Mouse (Mus musculus) frontal cortex, postnatal 10 days (tissue): ENCODE results near the gene Crebl2.

ENCODE experiments used
- DNase-seq, 2 experiments: peaks; one replicate each; pipeline ENCODE4 v3.0.0; 2022; ENCODE audit warnings: low spot score in 2 of 2, mixed read lengths in 1 of 2

The Crebl2 gene

DNA sequence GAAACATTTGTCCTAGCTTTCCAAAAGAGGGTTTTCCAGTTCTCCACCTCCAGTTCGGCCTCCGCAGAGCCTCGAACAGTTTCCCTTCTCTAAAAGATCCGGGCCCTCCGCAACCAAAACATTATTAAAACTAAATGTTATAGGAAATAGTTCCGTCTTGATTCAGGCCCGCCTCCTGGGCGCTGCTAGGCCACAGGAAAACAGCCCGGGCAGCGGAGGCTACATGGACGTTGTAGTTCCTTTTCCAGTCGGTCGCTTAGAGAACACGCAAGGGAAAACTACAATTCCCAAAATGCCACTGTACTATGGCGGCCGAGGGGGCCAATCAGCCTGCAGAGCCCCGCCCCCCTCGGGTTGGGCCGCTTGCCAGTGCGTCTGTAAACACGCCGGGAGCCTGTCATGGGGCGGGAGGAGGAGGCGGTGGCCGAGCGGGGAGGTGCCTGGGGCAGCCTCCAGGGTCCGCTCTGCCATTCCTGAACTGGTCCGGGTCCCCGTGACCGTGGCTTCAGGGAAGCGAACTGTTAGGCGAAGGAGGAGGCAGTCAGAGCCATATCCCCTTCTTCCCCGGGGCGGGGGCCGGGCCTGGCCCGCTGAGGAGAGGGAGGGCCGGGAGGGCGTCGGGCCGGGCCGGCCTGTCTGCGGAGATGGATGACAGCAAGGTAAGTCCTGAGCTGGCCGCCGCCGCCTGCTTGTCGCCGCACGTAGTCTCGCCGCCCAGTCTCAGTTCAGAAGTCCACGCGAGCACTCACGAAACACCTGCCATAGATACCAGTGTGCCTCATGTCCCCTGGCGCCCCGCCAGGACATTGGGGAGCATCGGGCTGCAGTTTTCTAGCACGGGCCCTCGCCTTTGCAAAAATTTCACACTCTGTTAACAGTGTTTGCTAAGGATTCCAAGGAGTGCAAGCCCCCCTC, at the start of gene Crebl2:
Gene Crebl2 (plus strand): TSS at position 369 of the 915 bp plus-strand sequence.
- peak; percentile 99 for DNase-seq

DNA sequence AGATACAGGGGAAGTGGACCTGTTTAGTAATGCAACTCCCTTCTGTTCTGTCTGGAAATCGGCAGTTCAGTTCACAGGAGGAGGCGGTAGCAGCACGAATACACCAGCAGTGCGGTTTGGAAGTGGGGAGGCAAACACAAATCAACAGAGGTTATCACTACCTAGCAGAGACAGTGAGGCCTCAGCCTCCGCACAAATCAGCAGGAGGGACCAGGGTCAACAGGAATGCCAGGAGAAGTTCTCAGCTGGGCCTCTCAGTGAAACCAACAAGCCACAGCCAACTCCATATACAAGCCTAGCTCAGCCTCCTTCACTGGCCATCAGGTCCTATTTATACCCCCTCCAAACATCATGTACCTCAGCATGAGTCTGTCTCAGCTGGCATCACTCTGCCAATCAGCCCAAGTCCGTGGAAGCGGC, 48.5 kb upstream of the Crebl2 start:
- DNase-seq, result no peak

DNA sequence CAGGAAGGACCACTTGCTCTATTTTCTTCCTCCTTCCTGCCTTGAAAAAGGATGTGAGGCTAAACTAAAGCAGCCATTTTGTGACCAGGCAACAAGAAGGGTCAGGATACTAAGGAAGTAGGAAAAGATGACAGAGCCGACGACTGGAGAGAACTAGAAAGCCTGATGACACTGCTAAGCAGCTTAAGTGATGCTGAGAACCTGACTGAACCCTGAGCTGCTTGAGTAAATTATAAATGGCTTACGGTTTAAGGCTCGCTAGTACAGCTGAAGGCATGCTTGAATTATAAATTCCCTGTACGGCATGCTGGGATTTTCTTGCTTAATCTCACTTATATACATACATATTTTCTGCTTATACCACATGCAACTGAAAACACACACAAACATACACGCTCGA, 47.1 kb upstream of the Crebl2 start:
- DNase-seq, result no peak

DNA sequence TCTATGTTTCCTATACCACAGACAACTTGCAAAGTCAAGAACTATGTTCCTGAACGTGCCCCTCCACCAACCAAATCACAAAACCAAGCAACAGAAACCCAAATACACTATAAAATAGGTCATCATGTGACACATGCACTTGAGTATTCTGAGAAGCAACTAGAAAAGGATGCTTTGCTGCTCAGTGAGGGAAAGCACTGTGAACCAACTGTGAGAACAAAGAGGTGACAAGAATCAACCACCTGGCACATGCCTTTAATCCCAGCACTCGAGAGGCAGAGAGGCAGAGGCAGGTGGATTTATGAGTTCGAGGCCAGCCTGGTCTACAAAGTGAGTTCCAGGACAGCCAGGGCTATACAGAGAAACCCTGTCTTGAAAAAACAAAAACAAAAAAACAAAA, 43.5 kb upstream of the Crebl2 start:
- no peak for DNase-seq

DNA sequence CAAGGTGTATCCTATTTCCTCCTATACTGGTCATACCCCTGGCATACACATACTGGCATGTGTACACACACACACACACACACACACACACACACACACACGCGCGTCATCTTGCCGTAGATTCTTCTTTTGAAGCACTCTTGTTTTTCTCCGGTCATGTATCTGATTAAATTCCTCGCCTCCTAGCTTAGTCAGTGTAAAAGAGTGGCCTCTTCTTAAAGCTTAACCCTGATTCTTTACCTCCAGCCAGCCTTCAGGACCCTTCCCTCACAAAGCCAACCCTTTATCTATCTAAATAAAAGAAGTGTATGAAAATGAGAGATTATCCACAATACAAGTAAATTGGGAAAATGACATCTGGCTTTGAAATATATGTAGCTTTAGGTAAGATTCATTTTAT, 40.9 kb upstream of the Crebl2 start:
- DNase-seq, result no peak

DNA sequence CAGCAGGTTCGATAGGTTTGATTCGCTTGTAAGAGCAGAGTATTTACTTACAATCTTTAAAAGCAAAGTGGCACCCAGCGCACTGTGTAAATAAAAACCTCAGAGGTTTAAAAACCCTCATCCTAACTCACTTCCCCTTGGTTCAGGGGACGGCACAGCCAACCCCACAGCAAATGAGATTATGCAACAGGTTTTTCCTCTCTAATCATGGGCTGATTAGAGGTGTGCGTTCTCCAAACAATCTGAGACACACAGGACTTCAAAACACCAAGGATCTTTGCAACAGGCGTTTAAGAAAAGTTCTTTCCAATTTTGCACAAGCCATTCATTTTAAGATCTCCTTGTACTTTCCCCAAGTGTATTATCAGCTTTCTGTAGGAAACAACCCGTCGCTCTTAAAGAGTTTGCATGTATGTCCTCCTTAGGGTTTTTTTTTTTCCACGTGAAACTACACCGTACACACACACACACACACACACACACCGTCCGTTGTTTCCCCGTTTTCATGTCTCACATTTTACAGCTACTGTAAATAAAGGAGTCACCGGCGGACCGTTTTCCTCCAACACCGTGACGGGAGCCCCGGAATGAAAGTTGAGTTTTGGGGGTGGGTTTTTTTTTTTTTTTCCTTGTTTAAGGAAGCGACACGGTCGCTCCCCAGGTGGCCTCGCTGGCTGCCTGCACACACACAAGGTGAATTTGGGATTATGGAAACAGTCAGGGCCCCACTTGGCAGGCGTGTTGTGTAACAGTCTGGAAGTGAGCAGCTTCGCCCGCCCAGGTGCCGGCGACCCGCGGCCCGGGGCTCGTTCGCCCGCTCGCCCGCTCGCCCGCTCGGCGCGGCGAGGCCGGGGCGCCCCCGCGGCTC, 38.5 kb upstream of the Crebl2 start:
- peak in 1 of 2 experiments; percentile 22 for DNase-seq

DNA sequence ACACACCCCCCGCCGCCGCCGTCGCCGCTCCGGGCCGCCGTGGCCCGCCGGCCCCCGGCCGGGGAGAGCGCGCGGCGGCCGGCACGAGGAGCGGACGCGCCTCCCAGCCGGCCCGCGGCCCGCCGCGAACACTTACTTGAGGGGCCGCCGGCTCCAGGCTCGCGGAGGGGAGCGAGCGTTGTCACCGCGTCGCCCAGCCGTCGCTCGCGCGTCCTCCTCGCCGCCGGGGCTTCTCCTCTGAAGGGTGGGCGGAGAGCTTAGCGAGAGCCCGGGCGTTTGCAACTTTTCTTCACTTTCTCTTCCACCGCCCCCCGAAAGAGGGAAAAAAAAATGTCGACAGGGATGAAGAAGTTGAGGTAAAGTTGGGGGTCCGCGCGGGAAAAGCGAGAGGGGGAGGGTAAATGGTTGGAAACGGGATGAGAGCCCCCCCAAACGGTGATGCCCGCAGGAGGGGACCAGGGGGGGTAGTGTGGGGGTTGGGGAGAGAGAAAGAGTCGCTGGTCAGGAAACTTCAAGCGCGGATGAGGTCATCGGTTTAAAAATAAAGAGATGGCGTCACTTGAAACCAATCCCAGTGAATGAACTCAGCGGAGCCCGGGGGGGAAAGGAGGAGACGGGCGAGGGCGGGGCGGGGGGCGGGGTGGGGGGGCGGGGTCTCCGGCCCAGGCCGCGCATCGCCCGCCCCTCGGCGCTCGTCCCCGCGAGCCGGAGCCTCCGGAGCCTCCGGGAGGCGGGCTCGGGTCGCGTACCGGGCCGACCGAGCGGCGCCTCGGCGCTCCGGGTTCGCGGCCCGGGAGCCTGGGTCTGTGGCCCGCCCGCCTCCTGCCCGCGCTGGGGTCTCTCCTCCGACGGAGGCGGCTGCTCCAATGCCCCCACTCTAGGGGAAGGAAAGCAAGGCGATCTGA, 37.6 kb upstream of the Crebl2 start, which contains the start of gene Dusp16:
Gene Dusp16 (minus strand): TSS at position 485 of the 905 bp plus-strand sequence.
- DNase-seq, result peak; percentile 72 to 78

DNA sequence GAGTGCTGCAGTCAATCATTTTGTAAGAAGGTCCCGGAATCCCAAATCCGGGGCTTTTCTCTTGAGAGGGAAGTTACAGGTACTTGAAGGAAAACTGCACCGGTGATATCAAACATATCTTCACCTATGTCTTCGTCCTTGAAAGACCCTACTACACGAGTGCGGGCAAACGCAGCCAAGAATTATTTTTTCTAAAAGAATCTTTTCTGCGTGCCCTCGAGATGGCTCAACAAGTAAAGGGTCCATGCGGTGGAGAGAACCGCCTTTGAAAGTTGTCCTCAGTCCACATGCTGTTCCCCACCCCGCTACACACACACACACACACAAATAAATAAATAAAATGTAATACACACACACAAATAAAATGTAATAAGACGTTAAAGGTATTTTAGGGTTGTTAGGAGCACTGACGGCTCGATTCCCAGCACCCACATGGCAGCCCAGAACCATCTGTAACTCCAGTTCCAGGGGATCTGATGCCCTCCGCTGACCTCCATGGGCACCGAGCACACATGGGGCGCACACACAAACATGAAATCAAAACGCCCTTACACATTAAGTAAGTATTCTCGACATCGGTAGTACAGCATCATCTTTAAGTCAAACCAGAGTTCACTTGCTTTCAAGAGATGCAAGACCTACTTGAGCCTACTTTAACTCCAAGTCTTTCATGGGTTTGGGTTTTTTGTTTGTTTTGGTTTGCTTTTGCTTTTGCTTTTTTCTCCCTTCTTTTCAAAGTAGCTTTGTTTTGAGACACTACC, 36.7 kb upstream of the Crebl2 start:
- peak; percentile 8 to 10 for DNase-seq

DNA sequence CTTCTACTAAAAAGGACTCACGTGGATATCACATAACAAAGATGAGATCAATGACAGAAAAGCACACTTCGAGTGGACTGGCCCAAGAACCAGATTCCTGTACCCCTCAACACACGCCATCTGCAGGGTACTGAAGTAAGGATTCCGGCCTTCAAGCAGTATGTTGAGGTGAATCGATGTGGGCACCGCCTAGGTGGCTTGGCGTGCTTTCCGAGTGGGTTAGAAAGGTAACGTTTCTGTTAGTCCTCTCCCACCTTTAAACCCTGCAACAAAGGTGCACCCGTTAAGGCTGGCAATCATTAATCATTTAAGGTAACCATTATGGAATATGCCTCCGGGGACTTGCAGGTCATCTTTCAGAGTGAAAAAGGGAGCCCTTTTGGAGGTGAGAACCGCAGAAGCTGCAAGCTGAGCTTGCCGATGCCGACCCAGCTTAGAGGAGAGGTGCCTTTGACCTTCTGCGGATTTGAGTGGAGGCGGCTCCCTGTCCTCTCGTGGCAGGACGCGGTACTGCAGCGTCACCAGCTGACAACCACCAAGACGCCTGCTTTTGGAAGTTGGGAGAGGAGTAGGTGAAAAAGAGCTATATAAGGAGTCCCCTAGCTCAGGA, 35.9 kb upstream of the Crebl2 start:
- DNase-seq, result peak; percentile 44 to 74

DNA sequence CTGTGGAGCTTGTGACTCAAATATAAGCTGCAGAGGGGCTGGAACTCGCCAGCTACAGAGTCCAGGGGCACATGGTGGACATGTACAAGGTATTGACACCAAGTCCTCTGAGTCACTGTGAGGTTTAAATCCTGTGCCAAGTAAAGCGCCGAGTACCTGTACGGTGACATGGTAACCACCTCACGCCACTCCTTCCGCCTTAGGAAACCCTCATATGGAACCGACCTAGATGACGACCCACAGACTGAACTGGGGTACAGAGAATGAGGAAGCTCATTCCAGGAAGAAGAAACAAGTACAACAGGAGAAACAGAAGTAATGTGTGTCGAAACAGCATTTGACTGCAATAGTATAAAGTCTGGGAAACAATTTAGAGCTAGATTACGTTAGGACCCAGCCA, 33.7 kb upstream of the Crebl2 start:
- DNase-seq, result no peak

DNA sequence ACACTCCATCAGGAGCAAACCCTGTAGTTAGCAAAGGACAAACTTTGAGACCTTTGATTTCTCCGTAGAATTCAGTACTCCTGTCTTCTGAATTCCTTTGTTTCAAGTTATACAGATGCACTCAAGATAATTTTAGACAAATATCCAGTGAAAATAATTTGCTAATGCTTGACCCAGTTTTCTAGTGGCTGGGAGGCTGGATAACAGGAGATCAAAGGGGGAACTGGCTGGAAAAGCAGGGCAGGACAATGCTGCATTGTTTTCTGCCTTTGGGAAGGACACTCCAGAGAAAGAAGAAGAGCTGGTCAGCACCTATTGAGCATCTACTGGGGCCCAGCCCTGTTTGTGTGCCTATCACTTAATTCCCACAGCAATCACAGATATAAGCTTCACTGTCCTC, 28.5 kb upstream of the Crebl2 start:
- no peak for DNase-seq

DNA sequence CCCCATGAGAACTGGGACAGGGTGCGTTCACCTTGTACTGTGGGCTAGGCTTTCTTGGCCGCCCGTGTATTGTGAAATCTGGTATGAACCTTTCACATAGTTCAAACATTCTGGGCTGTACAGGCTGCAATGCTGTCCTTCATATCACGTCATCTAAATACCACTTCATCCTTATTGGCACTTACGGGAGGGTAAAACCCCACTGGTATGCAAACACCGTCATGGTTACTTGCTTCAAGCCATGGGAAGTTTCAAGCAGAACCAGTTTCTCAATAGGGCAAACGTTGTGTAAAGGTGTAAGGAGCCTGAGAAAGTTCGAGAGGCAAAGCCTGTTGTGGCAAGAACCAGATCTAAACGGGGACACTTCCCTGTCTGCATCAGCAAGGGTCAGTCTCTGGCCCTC, 27.3 kb upstream of the Crebl2 start:
- no peak for DNase-seq

DNA sequence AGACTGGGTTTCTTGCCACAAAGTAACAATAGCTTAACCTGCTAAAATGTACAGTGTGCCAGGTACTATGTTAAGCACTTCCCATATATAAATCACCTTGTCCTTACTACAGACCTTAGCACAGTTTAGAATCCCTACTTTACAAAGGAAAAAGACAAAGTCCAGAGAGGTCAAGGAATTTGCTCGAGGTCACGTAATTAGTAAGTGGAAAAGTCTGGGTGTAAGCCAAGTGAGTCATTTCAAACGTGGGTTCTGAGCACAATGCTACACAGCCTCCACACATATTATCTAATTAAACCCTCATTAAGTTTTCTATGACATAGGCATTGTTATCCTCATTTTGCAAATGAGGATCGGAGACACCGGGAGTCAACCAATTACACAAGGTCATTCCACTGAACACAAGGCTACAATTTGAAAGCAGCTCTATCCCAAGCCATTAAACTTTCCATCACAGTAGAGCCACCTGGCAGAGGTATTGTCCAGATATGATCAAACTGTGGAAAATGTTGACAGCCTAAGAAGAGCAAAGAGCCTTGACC, 25.1 kb upstream of the Crebl2 start:
- DNase-seq, result no peak

DNA sequence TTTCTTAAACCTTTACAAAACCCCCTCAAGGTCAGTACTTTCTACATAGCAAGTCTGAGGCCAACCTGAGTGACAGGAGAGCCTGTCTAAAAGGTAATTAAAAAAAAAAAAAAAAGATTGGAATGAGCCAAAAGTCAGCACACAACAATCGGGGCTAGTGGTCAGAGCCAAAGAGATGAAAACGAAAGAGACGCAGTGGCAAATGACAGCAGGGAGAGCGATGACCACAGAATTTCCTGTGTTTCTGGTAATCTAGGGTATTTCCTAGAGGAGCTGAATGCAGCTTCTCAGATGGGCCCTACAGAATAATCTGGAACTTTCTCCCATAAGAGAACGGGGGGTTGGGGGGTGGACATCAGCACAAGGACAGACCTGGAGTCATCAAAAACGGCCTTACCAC, 23.8 kb upstream of the Crebl2 start:
- no peak for DNase-seq

DNA sequence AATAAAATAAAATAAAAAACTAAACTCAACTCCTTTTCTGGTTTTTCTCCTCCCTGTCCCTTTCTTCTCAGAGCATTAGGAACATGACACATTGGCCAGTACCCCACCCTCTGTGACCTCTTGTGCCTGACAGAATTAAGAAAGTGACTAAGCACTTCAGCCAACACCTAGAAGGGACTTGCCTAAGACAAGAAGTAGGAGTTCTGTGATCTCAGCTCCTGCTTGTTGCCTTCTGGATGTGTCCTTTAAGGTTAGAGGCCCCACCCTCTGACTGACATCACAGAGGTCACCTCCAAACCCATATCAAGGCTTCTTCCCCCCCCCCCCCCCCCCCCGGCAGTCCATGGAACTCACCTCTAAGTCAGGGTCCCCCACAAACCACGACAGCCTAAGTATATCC, 22.9 kb upstream of the Crebl2 start:
- DNase-seq, result no peak

DNA sequence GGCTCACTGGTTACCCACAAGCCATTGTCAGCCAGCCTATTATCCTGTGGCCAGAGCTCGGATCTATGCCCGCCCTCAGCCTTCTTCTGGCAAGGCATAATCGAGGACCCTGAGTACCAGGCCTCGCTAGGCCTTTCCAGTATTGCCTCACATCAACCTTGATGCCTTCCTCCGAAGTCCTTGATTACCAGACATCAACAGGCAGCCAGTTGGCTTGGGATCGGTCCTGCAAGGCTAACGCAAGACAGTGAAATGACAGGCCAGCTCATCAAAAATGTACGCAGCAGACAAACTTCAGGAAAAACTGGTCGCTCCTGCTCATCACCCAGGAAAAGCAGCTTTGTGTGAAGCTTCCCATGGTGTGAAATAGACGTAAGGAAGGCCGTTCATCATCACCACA, 22.2 kb upstream of the Crebl2 start:
- DNase-seq, result no peak

DNA sequence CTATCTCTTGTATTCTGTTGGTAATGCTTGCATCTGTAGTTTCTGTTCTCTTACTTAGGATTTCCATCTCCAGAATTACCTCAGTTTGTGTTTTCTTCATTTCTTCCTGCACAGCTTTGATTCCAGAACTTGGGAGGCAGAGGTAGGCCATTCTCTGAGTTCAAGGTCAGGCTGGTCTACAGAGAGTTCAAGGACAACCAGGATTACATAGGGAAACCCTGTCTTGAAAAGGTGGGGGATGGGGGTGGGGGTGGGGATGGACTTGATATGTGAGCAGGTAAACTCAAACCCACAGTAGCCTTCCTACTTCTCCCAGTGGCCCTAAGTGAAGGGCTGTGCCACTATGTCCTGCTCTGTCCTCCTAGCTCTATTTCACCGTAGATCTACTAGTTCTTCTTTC, 16.9 kb upstream of the Crebl2 start:
- no peak for DNase-seq

DNA sequence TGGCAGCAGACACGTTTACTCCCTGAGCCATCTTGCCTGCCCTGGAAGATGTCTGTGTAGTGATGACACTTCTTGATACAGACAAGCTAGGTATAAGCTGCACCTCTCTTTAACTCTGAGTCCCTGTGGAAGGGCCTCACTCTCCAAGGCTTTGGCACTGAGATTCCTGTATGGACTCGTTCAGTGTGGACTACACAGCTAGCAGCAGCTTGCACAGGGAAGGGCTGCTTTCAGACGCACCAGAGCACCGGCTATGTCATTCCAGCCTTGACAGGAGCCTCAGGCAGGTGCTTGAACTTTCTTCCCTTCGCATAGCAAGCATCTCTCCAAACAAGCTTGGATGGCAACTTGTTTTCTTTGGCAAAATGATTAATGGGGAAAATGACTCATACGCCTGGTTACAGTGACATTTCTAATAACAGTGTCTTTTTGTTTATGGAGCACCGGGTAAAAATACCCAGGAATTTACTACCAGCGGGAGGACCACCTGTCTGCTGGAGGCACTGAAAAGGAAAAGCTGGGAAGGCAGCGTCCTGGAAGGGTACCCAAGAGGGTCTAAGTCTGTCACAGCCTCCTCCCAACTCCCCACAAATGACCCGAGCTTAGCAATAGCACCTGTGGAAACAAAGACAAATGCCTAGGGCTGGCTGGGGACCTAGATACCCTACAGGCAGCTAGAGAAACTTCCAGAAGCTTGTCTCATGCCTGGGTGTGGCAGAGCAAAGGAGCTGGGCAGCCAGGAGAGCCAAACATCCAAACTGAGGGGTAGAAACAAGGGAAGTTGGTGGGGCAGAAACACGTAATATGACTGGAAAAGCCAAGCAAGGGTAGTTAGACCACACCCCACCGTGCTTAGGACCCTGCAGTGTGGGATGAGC, 12.7 kb upstream of the Crebl2 start:
- no peak for DNase-seq

DNA sequence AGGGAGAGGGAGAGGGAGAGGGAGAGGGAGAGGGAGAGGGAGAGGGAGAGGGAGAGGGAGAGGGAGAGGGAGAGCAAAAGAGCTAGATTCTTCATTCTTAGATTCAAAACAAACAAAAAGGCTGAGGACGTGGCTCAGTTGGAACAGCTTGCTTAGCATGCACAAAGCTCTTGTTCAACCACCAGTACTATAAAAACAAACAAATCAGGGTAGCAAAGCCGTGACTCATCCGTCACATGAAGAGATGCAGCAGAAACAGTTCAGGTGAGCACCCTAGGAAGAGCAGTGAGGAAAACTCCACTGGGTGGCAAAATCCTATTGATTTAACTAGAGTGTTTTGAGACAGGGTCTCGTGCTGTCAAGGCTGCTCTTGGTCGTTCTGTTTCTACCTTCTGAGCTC, 10.2 kb upstream of the Crebl2 start:
- no peak for DNase-seq
